Mouse (Mus musculus) stomach, embryonic 16.5 days (tissue): ENCODE measurements around the gene Slc25a21. TPM values are rescaled to one million over a fixed set of nuclear protein-coding genes. Genes with fewer than 3 reads are reported as not detected.
A peak's percentile ranks its signal among the peaks of the same experiment; 100 is the strongest.

Source experiments
- ATAC-seq: fragments of 200-750 bp; cut with Nextera tagmentation; 2 replicates; pipeline ENCODE4 v1.8.0; 2017; ENCODE audit warnings: moderate number of reproducible peaks, moderate TSS enrichment; ENCODE audit not compliant: insufficient read depth, low FRiP score
- H3K27ac ChIP-seq: fragments of 300-500 bp; sonication (generic); 2 replicates; pipeline ENCODE4 v1.5.1; 2014; ENCODE audit warnings: low read length
- H3K27me3 ChIP-seq: fragments of 300-500 bp; sonication (generic); 2 replicates; pipeline ENCODE4 v1.6.1; 2014; ENCODE audit warnings: low read length, control low read depth, mixed read lengths; ENCODE audit not compliant: control insufficient read depth, insufficient read depth
- H3K36me3 ChIP-seq: fragments of 300-500 bp; sonication (generic); 2 replicates; pipeline ENCODE4 v1.6.1; 2014; ENCODE audit warnings: low read length; ENCODE audit not compliant: control insufficient read depth, insufficient read depth
- H3K4me1 ChIP-seq: fragments of 300-500 bp; sonication (generic); 2 replicates; pipeline ENCODE4 v1.6.1; 2014; ENCODE audit warnings: low read length, control low read depth, mixed read lengths; ENCODE audit not compliant: control insufficient read depth, insufficient read depth
- H3K4me2 ChIP-seq: fragments of 300-500 bp; sonication (generic); 2 replicates; pipeline ENCODE4 v1.6.1; 2014; ENCODE audit warnings: low read depth, low read length, mixed read lengths
- H3K4me3 ChIP-seq: fragments of 300-500 bp; sonication (generic); replicated peaks from 2 replicates; pipeline ENCODE4 v1.5.1; 2014; ENCODE audit warnings: mild to moderate bottlenecking, low read length
- H3K9ac ChIP-seq: fragments of 300-500 bp; sonication (generic); 2 replicates; pipeline ENCODE4 v1.6.1; 2014; ENCODE audit warnings: low read length
- H3K9me3 ChIP-seq: fragments of 300-500 bp; sonication (generic); replicated peaks from 2 replicates; pipeline ENCODE4 v1.6.1; 2016; ENCODE audit warnings: low read length, control low read depth; ENCODE audit not compliant: control insufficient read depth
- WGBS: fragments of 180-500 bp; shearing (Covaris S2); extraction: QIAGEN DNeasy Blood & Tissue Kit; methylation state at CpG from one replicate; pipeline ENCODE4 v1.1.7; 2014; 5-methylcytosine and 5-hydroxymethylcytosine counted together
- polyA plus RNA-seq: library from polyadenylated mRNA; unstranded; fragments of >200 nt; fragmentation: Nextera tagmentation; extraction: Ambion mirVana; gene quantifications from 2 replicates; pipeline ENCODE4 v1.2.1, GENCODE M21; 2015

Gene Slc25a21
- polyA plus RNA-seq, 1 experiment from 2014 or later = 3.3 TPM

DNA sequence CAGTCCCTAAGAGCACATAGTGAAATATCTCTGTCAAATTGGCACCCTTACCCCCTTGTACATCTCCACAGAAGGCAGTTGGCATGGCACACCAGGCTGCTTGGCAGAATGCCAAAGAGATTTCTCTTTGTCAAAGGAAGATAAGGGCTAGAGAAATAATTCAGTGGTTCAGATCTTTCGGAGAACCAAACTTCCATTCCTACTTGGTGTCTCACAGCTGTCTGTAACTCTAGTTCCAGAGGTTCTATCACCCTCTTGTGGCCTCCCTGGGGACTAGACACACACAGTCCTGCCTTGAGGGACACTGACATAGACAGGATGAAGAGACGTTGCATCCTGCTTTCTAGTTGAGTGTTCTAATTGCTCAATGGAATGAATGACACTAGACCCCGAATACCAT is 2.7 kb downstream of the Slc25a21 start:
- H3K9me3 ChIP-seq = no peaks in the 10 kb centered on the region
- WGBS = 33% methylated on average over 3 of the region's 3 CpGs
- H3K4me2 ChIP-seq = no peak overlapping the region
- H3K27me3 ChIP-seq = 0 out of 2 replicates have a peak, but pooled peaks cover 5% of the 10 kb centered on the region
- no peak overlapping the region for H3K9ac ChIP-seq
- peaks cover 5% of the 10 kb centered on the region; the same call in 1 of the 2 replicates for H3K4me1 ChIP-seq
- no peaks in the 10 kb centered on the region for H3K36me3 ChIP-seq
- no peak overlapping the region for H3K4me3 ChIP-seq
- no peak for ATAC-seq
- no peak overlapping the region for H3K27ac ChIP-seq

- Histone ChIP-seq H3K4me3 (no peak overlapping the region), H3K27me3 (no peaks in the 10 kb centered on the region), H3K36me3 (no peaks in the 10 kb centered on the region), H3K9me3 (no peaks in the 10 kb centered on the region), H3K4me1 (no peaks in the 10 kb centered on the region), H3K27ac (no peak overlapping the region), H3K9ac (no peak overlapping the region), H3K4me2 (no peak overlapping the region)
- ATAC-seq = no peak
- WGBS = 67% methylated on average over 4 of the region's 4 CpGs
These were observed 10.2 kb downstream of the Slc25a21 start for GRCm38 (mm10) chr12:57187032-57187431.

GRCm38 (mm10) chr12:57186126-57186525 is 11.1 kb downstream of the Slc25a21 start:
- no peaks in the 10 kb centered on the region for H3K4me1 ChIP-seq
- no peak overlapping the region for H3K4me3 ChIP-seq
- no peaks in the 10 kb centered on the region for H3K9me3 ChIP-seq
- WGBS = 68% methylated on average over 2 of the region's 2 CpGs
- no peak overlapping the region for H3K4me2 ChIP-seq
- no peak for ATAC-seq
- H3K27me3 ChIP-seq = no peaks in the 10 kb centered on the region
- no peaks in the 10 kb centered on the region for H3K36me3 ChIP-seq
- no peak overlapping the region for H3K27ac ChIP-seq
- no peak overlapping the region for H3K9ac ChIP-seq

- WGBS = 0% methylated on average over 1 of the region's 1 CpGs
These were observed 11.8 kb downstream of the Slc25a21 start for GRCm38 (mm10) chr12:57185475-57185874.

DNA sequence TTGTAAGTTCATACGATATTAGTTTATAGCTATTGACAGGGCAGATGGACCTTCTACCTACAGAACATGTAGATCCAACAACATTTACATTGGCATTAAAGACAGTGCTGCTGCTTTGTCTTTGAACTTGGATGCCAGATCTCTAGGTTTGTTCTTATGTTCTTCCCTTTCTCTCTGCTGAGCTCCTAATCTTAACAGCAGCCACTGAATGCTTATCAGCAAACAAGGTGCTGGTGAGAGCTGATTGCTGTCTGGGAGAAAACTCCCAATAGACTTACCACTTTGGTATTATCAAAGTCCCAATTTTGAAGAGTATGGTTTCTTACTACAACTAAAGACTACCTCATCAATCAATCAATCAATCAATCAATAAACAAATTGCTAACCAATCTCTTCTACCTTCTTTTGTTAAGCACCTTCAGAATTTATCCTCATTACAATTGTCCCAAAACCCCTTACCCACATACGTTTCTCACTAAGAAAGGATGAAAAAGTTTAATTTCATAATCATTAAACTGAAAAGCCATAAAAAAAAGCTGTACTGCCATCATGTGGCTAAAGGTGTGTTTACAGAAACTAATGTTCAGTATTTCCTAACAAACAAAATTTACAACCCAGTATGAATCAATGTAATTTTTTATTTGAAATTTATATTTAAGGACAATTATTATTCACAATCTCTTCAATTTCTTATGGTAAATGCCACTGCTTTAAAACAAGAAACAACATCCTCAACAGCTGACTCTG is 12.7 kb downstream of the Slc25a21 start:
- Histone ChIP-seq H3K36me3 (no peaks in the 10 kb centered on the region), H3K27ac (no peak overlapping the region), H3K9me3 (no peaks in the 10 kb centered on the region), H3K27me3 (no peaks in the 10 kb centered on the region), H3K4me3 (no peak overlapping the region), H3K4me2 (no peak overlapping the region), H3K4me1 (no peaks in the 10 kb centered on the region; the same call in 1 of the 2 replicates), H3K9ac (no peak overlapping the region)
- ATAC-seq = no peak
- 53% methylated on average over 2 of the region's 2 CpGs for WGBS

More at GRCm38 (mm10) chr12:57185475-57185874, 11.8 kb downstream of the Slc25a21 start:
- Histone ChIP-seq H3K4me3 (no peak overlapping the region), H3K27ac (no peak overlapping the region), H3K9me3 (no peaks in the 10 kb centered on the region), H3K4me2 (no peak overlapping the region), H3K36me3 (no peaks in the 10 kb centered on the region), H3K27me3 (no peaks in the 10 kb centered on the region), H3K4me1 (no peaks in the 10 kb centered on the region), H3K9ac (no peak overlapping the region)
- ATAC-seq = no peak

GRCm38 (mm10) chr12:57179465-57180188 is 17.6 kb downstream of the Slc25a21 start:
- 0 out of 2 replicates have a peak, but pooled peaks have one; percentile 58 for ATAC-seq
- Histone ChIP-seq H3K4me3 (no peak overlapping the region), H3K27ac (no peak overlapping the region; the same call in 1 of the 2 replicates), H3K27me3 (no peaks in the 10 kb centered on the region), H3K4me1 (no peaks in the 10 kb centered on the region; the same call in 1 of the 2 replicates), H3K9me3 (no peaks in the 10 kb centered on the region), H3K9ac (no peak overlapping the region), H3K4me2 (peak overlapping the region; percentile 27; the same call in 1 of the 2 replicates), H3K36me3 (no peaks in the 10 kb centered on the region)
- 37% methylated on average over 5 of the region's 5 CpGs for WGBS

- Histone ChIP-seq H3K27me3 (no peaks in the 10 kb centered on the region), H3K36me3 (no peaks in the 10 kb centered on the region), H3K4me3 (no peak overlapping the region), H3K9ac (no peak overlapping the region), H3K4me1 (no peaks in the 10 kb centered on the region; the same call in 1 of the 2 replicates), H3K27ac (no peak overlapping the region), H3K9me3 (no peaks in the 10 kb centered on the region), H3K4me2 (no peak overlapping the region)
- no peak for ATAC-seq
These were observed 18.5 kb downstream of the Slc25a21 start for GRCm38 (mm10) chr12:57178818-57179217.

DNA sequence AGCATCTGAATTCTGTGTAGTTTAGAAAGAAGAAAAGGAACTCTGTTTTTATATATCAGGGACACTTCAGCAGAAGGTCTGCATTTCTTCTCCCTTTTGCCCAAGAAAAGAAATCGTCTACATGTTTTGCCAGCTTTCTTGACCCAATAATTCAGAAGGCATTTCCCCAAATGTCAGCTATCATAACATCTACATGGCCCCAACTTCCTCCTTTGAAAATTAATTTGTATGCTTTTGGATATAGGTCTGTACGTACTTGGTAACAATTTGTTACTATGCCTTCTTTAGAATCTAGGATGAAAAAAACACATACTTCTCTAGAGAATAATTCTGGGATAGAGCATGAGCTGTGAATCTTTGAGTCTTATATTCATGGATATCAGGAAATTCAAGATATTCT is 34.0 kb downstream of the Slc25a21 start:
- Histone ChIP-seq H3K36me3 (no peaks in the 10 kb centered on the region), H3K9me3 (no peaks in the 10 kb centered on the region), H3K27ac (no peak overlapping the region), H3K4me1 (no peaks in the 10 kb centered on the region), H3K4me3 (no peak overlapping the region), H3K27me3 (no peaks in the 10 kb centered on the region), H3K4me2 (no peak overlapping the region), H3K9ac (no peak overlapping the region)
- no peak for ATAC-seq
- WGBS = 62% methylated on average over 2 of the region's 2 CpGs

DNA sequence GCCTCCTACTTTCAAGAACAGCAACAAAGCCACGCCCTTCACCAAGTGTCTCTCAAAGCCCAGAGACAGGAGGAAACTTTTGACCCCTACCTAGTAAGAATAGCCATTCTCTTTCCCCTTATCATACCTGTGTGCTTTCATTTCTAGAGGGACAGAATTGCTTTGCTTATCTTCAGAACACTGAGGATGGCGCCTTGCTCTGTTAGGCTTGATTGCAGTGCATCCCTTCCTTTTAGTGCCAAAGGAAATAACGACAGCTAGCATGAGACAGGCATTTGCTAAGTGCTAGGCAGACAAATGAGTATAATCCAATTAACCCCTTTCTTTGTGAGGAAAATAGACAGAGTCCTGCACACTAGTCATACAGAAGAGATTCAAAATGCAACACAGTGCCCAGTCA is 34.4 kb downstream of the Slc25a21 start:
- Histone ChIP-seq H3K4me1 (no peaks in the 10 kb centered on the region), H3K27me3 (no peaks in the 10 kb centered on the region), H3K4me2 (no peak overlapping the region), H3K36me3 (no peaks in the 10 kb centered on the region), H3K27ac (no peak overlapping the region), H3K9me3 (no peaks in the 10 kb centered on the region), H3K4me3 (no peak overlapping the region), H3K9ac (no peak overlapping the region)
- WGBS = 52% methylated on average over 3 of the region's 3 CpGs
- no peak for ATAC-seq
